Mouse (Mus musculus) kidney, postnatal 36 days (tissue): Measurements from ENCODE around the gene Ilf3.

Source experiments
- DNase-seq, 2 experiments: peaks; one replicate each; pipeline ENCODE4 v3.0.0; 2021 to 2022; ENCODE audit warnings: mixed read lengths in 2 of 2

Ilf3 gene

GRCm38 (mm10) chr9:21346627-21347365, 20.9 kb upstream of the Ilf3 start:
- DNase-seq, result peak in 1 of 2 experiments; percentile 42

- DNase-seq, result no peak
Observed at GRCm38 (mm10) chr9:21348152-21348551, 19.5 kb upstream of the Ilf3 start.

GRCm38 (mm10) chr9:21351178-21351577, 16.5 kb upstream of the Ilf3 start:
- no peak for DNase-seq

- DNase-seq, result no peak
Observed at GRCm38 (mm10) chr9:21351702-21352377, 15.8 kb upstream of the Ilf3 start.

GRCm38 (mm10) chr9:21352463-21353372, 15.0 kb upstream of the Ilf3 start:
- DNase-seq, result peak; percentile 13 to 37

GRCm38 (mm10) chr9:21353373-21353686, 14.3 kb upstream of the Ilf3 start:
- no peak for DNase-seq

- no peak for DNase-seq
Observed at GRCm38 (mm10) chr9:21354796-21355195, 12.9 kb upstream of the Ilf3 start.

- DNase-seq, result peak; percentile 76 to 87
Observed at GRCm38 (mm10) chr9:21356981-21357718, 10.5 kb upstream of the Ilf3 start.

GRCm38 (mm10) chr9:21366541-21367220, 990 bp upstream of the Ilf3 start:
- DNase-seq, result peak; percentile 69 to 88

- peak; percentile 38 to 70 for DNase-seq
Observed at GRCm38 (mm10) chr9:21368131-21368584, 487 bp downstream of the Ilf3 start.

GRCm38 (mm10) chr9:21369080-21369479, 1.4 kb downstream of the Ilf3 start:
- DNase-seq, result no peak

- DNase-seq, result no peak
Observed at GRCm38 (mm10) chr9:21370876-21371275, 3.2 kb downstream of the Ilf3 start.

- no peak for DNase-seq
Observed at GRCm38 (mm10) chr9:21372508-21372907, 4.8 kb downstream of the Ilf3 start.

GRCm38 (mm10) chr9:21379195-21379594, 11.5 kb downstream of the Ilf3 start:
- DNase-seq, result no peak

- no peak for DNase-seq
Observed at GRCm38 (mm10) chr9:21380868-21381267, 13.2 kb downstream of the Ilf3 start.

GRCm38 (mm10) chr9:21383966-21384365, 16.3 kb downstream of the Ilf3 start:
- DNase-seq, result no peak

GRCm38 (mm10) chr9:21392646-21393175, 25.0 kb downstream of the Ilf3 start:
- DNase-seq, result peak in 1 of 2 experiments; percentile 26

GRCm38 (mm10) chr9:21395692-21396091, 28.0 kb downstream of the Ilf3 start:
- no peak for DNase-seq

- DNase-seq, result no peak
Observed at GRCm38 (mm10) chr9:21397170-21397569, 29.5 kb downstream of the Ilf3 start.

GRCm38 (mm10) chr9:21401042-21401441, 33.4 kb downstream of the Ilf3 start:
- no peak for DNase-seq

GRCm38 (mm10) chr9:21402764-21403253, 35.1 kb downstream of the Ilf3 start:
- DNase-seq, result no peak
